Mouse (Mus musculus): Measurements from ENCODE around the gene Rad21l. TPM values are rescaled to one million over a fixed set of nuclear protein-coding genes. Genes with fewer than 3 reads are reported as not detected.

The Rad21l gene
- polyA plus RNA-seq (2017; shearing (Covaris generic)): not detected

DNA sequence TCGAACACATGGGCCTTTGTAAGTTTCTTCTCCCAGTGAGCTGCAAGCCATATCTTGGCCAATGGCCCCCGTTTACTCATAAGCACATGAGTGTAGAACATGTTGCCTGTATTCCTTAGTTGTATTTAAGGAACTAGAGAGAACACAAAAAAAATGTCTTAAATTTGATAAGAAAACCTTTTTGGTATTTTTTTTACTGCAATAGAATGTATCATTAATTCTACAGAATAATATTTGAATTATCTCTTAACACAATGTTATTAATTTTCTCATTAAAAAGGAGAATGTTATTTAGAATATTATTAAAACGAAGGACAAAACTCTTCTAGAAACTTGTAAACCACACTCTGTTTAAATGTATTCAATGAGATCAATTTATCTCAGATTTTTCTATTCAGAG is at the start of gene Rad21l:
Gene Rad21l, minus strand, starts transcription at position 101 of the 400 bp plus-strand sequence.
- ATAC-seq: no peak

- no peak for ATAC-seq
Measured at GRCm38 (mm10) chr2:151716318-151717055, 48.2 kb upstream of the Rad21l start.

- no peak for ATAC-seq
Measured at GRCm38 (mm10) chr2:151715526-151715925, 47.2 kb upstream of the Rad21l start.

DNA sequence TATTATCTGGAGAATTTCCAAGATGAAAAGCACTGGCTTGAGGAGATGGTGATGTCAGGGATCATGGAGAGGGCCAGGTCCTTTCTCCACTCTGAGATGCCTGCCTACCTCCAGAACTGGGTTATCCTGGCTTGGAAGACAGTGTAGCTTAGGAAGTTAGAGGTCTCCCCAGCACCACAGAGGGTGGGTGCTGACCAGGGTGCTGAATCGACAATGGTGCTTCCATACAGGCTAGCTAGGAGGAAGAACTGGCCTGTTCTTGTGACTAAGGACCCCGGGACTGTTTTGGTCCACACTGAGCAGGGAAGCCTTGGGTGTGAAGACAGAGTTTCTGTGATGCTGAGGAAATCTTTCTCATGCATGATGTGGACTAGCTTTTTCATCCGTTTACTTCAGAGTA is 44.3 kb upstream of the Rad21l start:
- no peak for ATAC-seq

DNA sequence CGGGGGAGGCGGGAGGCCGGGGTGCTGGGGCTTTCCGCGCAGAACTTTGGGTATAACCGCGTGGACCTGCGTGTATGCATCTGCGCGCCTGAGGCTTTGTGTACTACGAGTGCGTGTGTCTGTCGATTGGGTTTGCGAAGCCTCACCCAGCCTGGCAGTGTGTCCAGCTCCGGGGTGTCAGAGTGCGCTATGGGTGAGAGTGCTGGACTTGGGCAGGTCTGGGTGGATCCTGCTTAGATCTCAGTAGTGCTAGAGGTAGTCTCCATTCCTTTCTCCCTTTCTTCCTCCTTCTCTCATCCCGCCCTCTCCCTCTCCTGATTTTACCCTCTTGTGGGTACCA is 34.5 kb upstream of the Rad21l start:
- no peak for ATAC-seq

GRCm38 (mm10) chr2:151702146-151702850 is 34.0 kb upstream of the Rad21l start:
- no peak for ATAC-seq

DNA sequence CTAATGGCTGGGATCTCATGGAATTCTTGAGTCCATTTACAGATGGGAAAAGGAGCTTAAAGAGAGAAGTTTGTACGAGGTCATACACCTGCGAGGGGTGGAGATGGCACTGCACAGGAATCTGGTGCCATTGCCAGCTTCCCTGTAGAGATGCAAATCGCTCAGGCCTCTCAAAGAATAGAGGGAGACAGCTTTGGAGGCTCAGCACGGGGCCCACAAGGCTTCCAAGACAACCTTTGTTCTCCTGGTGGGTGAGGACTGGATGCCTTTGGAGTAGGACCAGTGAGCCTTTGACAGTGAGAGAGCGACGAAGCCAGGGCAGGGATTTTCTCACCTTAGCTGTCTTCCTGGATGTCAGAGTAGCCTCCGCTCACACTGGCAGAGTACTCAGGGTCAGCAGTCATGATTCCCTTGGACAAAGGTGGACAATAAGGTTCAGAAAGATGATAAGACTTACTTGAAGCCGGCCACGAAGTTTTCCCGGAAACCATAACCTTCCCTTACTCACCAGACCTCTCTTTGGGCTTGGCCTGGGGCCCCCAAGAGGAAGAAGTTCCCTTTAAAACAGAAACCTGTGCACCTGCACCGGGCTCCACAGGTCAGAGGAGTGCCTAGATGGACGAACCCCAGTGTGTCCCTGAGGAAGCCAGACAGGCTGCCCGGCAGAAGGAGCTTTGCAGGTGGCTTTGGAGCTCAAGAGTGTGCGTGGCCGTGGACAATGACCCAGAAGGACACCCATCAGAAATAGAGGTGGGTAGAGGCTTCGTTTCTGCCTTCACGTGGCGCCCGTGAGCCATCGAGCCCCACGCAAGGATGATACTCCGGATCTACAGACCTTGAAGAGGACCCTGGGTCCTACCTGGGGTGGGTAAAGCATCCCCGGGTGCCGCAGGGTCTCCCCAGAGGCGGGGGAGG is 33.2 kb upstream of the Rad21l start, which contains the start of gene Tmem74b:
Gene Tmem74b, plus strand, starts transcription at position 778 of the 915 bp plus-strand sequence.
- no peak for ATAC-seq

DNA sequence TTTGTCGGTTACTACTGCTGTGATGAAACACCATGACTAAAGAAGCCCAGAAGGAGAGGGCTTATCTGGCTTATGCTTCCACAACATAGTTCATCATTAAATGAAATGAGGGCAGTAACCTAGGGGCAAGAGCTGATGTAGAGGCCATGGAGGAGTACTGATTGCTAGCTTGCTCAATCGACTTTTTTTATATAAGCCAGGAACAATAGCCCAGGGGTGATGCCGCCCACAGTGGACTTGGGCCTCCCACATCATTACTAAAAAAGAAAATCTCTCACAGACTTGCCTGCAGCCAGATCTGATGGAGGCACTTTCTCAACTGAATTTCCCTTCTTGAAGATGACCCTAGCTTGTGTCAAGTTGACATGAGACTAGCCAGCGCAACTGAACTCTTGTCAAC is 14.6 kb upstream of the Rad21l start:
- ATAC-seq: no peak

DNA sequence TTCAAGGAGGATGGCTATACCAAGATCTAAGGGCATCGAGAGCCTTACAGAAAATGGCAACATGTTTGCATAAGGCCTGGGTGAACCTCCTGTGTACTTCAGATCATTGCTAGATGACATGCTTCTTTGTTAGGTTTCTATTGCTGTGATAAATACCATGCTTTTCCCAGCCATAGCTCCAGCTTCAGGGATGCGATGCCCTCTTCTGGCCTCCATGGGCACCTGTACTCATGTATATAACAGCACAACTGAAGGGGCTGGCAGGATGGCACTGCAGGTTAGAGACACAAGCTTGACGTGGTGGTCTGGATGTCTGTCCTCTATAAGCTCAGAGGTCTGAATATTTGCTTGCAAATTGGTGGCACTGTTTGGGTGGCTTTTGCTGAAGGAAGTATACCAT is 14.0 kb upstream of the Rad21l start:
- ATAC-seq: peak; percentile 60

DNA sequence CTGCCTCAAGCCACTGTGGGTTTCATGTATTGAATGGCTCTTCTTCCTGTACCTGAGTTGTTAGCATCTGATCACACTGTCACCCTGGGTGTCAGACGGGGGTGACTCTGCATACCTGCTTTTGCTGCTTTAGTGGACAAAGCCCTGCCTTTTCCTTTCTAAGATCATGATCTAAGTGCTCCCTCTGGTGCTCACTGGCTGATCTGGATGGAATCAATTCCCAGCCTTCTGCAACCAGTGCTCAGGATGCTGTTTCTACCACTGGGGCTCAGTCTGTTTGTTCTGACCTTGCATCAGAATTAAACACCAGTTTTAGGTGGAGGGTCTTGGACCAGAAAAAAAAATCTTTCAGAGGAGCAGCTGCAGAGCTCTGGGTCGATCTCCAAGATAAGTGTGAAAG is 7.9 kb upstream of the Rad21l start:
- no peak for ATAC-seq

- ATAC-seq: no peak
Measured at GRCm38 (mm10) chr2:151670968-151671329, 2.6 kb upstream of the Rad21l start.

GRCm38 (mm10) chr2:151670026-151670967 is 2.0 kb upstream of the Rad21l start:
- no peak for ATAC-seq

DNA sequence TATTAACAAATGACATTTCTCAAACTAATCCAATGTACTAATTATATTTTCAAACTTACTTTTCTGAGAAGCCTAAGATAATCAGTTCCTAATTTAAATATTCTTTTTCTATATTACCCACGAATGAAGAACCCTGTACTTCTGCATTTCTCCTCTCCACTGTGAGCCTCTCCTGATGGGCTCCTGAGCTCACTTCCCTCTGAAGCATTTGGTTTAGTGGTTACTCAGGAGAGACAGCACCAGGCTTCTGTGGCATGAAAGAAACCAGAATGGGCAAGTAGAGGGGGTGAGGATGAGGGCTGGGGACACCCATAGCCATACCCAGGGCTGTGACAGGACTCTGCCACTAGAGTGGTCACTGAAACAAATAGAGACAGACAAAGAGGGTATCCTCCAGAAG is 16.3 kb downstream of the Rad21l start:
- no peak for ATAC-seq

GRCm38 (mm10) chr2:151636015-151636402 is 32.3 kb downstream of the Rad21l start:
- ATAC-seq: no peak

- no peak for ATAC-seq
Measured at GRCm38 (mm10) chr2:151635362-151636014, 32.8 kb downstream of the Rad21l start.

- ATAC-seq: no peak
Measured at GRCm38 (mm10) chr2:151634903-151635302, 33.4 kb downstream of the Rad21l start.

DNA sequence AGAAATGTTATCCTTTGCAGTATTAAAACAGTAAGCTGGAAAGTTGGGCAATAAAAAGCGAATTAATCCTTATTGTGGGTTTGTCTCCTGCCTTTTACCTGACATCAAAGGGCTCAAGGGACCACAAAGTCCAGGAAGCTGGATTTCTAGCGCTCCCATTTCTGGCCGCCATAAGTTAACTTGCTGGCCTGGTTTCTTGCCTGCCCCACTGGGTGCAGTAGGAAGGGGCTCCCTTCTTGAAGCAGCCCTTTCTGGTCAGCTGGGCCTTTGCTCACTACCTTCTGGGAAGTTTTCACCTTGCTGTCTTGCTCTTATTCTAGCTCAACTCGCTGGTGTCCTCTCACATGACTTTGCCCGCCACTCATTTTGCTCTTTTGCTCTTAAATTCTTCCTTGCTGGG is 35.4 kb downstream of the Rad21l start:
- no peak for ATAC-seq

DNA sequence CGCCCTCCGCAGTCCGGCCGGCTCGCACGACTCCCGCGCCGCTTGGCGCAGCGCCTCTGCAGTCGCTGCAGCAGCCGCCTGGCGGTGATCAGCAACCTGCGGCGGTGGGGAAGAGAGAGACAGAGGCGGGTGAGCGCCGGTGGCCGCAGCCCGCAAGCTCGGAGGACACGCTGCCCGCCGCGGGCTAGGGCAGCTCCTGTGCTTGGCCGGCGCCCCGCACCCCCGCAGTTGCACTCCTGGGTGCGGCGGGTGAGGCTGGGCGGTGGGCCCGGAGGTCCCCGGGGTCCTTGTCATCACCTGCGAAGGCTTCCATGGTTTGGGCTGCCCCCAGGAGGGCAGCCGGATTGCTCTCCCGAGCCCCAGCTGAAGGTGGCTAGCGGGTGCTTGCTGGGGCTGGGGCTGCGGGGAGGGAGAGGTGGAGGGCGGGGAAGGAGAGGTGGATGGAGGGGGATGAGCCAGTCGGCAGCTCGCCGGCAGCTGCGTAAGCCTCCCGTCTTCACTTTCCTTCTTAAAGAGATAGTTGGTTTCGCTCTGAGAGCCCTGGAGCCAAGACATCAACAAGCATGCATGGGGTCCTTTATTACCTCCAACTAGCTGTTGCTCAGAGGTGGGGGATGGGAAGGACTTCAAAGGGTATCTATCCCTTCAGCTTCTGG is 36.0 kb downstream of the Rad21l start, which contains the start of gene Snph:
Gene Snph, minus strand, starts transcription at position 435 of the 656 bp plus-strand sequence.
- ATAC-seq: peak; percentile 83

DNA sequence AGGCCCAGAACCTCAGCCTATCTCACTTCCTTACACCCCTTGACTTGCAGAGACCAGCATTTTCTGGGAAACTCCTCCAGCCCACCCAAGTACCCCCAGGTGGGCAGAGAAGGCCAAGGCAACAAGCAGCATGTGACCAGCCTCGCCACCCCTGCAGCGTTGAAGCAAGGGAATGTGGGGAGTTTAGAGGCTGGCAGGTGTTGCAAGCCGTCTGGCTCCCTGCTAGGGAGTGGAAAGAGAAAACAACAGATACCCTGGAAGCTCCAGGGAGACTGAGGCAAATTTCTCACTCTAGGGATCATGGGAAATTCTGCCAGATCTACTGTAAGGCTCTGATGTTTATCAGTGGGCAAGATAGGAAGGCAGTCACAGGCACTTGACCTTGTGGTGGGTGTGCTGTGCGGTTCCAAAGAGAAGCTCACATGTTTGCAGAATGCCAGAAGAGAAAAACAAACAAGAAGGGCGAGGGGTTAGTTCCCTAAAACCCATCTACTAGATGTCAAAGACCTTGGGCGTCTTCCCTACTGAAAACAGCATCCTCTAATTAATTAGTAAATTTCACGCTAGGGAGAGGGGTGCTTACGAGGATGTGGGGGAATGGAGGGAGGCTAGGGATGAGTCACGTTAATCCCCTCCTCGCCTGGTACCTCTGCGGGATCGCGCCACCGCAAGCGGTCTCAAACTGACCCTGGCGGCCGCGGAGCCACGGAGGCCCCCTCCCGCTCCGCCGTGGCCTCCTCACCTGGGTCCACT is 36.8 kb downstream of the Rad21l start:
- ATAC-seq: peak; percentile 43

GRCm38 (mm10) chr2:151629310-151629709 is 39.0 kb downstream of the Rad21l start:
- no peak for ATAC-seq

Measured in CD4-positive, CD25-positive, alpha-beta regulatory T cell, adult 4 months (primary cell).